Mouse (Mus musculus) hindbrain, embryonic 16.5 days (tissue): Measurements from ENCODE around the gene Myrfl. TPM values are rescaled to one million over a fixed set of nuclear protein-coding genes. Genes with fewer than 3 reads are reported as not detected.
A peak's percentile ranks its signal among the peaks of the same experiment; 100 is the strongest.

Experiments
- ATAC-seq: fragments of 200-750 bp; cut with Nextera tagmentation; 2 replicates; pipeline ENCODE4 v1.8.0; 2017; ENCODE audit warnings: moderate TSS enrichment, moderate library complexity
- H3K27ac ChIP-seq: fragments of 300-500 bp; sonication (generic); 2 replicates; pipeline ENCODE4 v1.5.1; 2014; ENCODE audit warnings: low read depth, mild to moderate bottlenecking, control low read depth, low read length, moderate library complexity
- H3K27me3 ChIP-seq: fragments of 300-500 bp; sonication (generic); replicated peaks from 2 replicates; pipeline ENCODE4 v1.6.1; 2014; ENCODE audit warnings: low read length; ENCODE audit not compliant: control insufficient read depth, insufficient read depth
- H3K36me3 ChIP-seq: fragments of 300-500 bp; sonication (generic); 2 replicates; pipeline ENCODE4 v1.6.1; 2014; ENCODE audit warnings: mild to moderate bottlenecking, low read length, moderate library complexity, mixed read lengths; ENCODE audit not compliant: control insufficient read depth, insufficient read depth
- H3K4me1 ChIP-seq: fragments of 300-500 bp; sonication (generic); 2 replicates; pipeline ENCODE4 v1.6.1; 2014; ENCODE audit warnings: low read depth, low read length; ENCODE audit not compliant: control insufficient read depth, insufficient read depth
- H3K4me2 ChIP-seq: fragments of 300-500 bp; sonication (generic); 2 replicates; pipeline ENCODE4 v1.6.1; 2014; ENCODE audit warnings: mild to moderate bottlenecking, low read length, control low read depth, moderate library complexity
- H3K4me3 ChIP-seq: fragments of 300-500 bp; sonication (generic); 2 replicates; pipeline ENCODE4 v1.5.1; 2014; ENCODE audit warnings: mild to moderate bottlenecking, low read length, control low read depth, moderate library complexity
- H3K9ac ChIP-seq: fragments of 300-500 bp; sonication (generic); 2 replicates; pipeline ENCODE4 v1.6.1; 2014; ENCODE audit warnings: low read depth, mild to moderate bottlenecking, control low read depth, low read length, moderate library complexity
- H3K9me3 ChIP-seq: fragments of 300-500 bp; sonication (generic); 2 replicates; pipeline ENCODE4 v1.6.1; 2014; ENCODE audit warnings: mild to moderate bottlenecking, low read length, moderate library complexity; ENCODE audit not compliant: control insufficient read depth
- WGBS: fragments of 180-500 bp; shearing (Covaris S2); extraction: QIAGEN DNeasy Blood & Tissue Kit; methylation state at CpG from one replicate; pipeline ENCODE4 v1.1.7; 2014; 5-methylcytosine and 5-hydroxymethylcytosine counted together
- polyA plus RNA-seq: library from polyadenylated mRNA; unstranded; fragments of >200 nt; fragmentation: Nextera tagmentation; extraction: Ambion mirVana; gene quantifications from 2 replicates; pipeline ENCODE4 v1.2.1, GENCODE M21; 2015

Gene Myrfl
- polyA plus RNA-seq, 1 experiment from 2014 or later: 0.15 TPM

DNA sequence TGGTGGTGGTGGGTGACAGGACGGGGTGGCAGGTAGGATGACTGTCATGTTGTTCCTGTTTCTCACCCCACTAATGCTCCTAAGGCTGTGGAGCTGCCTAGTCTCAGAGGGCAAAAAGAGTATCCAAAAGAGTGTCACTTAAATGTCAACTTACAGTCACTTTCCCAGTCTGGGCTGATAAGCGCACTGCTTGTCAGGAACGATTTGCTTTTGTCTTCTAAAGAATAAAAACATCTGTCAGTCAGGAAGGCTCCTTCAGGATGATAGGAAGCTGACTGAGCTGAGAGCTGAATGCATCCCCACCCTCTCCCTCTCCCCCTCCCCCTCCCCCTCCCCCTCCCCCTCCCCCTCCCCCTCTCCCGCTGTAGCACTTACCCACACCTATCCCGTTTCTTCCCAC lies 113.7 kb downstream of the Myrfl start:
- ATAC-seq: no peak
- H3K9me3 ChIP-seq: no peaks in the 10 kb centered on the region
- no peak overlapping the region for H3K4me2 ChIP-seq
- no peak overlapping the region for H3K4me3 ChIP-seq
- no peaks in the 10 kb centered on the region for H3K4me1 ChIP-seq
- H3K27ac ChIP-seq: no peak overlapping the region
- no peak overlapping the region for H3K9ac ChIP-seq
- H3K36me3 ChIP-seq: no peaks in the 10 kb centered on the region
- WGBS: 73% methylated on average over 3 of the region's 5 CpGs
- H3K27me3 ChIP-seq: no peaks in the 10 kb centered on the region

DNA sequence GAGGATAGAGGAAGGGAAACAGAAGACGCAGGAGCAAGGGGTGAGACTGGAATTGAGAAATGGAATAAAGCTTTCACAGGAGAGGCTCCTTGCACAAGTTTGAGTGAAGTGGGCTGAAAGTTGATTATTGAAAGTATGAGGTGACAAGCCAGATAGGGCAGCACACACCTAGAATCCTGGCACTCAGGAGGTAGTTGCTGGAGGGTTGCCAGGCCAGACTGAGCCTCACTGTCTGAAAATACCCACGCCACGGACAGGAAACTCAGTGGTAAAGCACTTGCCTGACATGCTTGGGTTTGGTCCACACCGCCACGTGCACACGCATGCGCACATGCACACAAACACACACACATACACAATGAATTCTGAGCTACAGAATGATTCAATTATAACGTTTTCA lies 118.8 kb downstream of the Myrfl start:
- H3K4me1 ChIP-seq: peaks cover 7% of the 10 kb centered on the region
- ATAC-seq: no peak
- no peaks in the 10 kb centered on the region for H3K9me3 ChIP-seq
- H3K4me3 ChIP-seq: no peak overlapping the region
- WGBS: 88% methylated on average over 8 of the region's 8 CpGs
- no peaks in the 10 kb centered on the region for H3K27me3 ChIP-seq
- no peak overlapping the region for H3K9ac ChIP-seq
- H3K4me2 ChIP-seq: no peak overlapping the region
- no peak overlapping the region for H3K27ac ChIP-seq
- no peaks in the 10 kb centered on the region for H3K36me3 ChIP-seq

DNA sequence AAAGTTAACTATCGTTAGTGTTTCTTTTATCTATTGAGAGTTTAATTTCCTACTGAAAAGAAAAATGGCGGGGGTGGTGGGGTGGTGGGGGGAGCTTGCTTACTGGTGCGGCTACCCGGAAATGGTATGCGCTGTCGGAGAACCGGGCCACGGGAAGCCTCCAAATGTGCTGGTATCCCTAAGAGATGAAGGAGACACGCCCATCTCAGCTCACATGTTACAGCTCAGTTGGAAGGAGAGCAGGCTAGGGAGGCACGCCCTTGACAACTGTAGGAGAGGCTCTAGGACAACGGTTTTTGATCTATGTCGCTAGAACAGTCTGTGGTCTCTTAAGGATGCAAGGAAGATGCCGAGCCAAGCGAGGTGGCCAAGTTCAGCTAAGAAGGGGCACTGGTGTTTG lies 119.9 kb downstream of the Myrfl start:
- no peak for ATAC-seq
- Histone ChIP-seq H3K9ac (no peak overlapping the region), H3K27me3 (no peaks in the 10 kb centered on the region), H3K4me1 (peaks cover 7% of the 10 kb centered on the region), H3K27ac (no peak overlapping the region), H3K36me3 (no peaks in the 10 kb centered on the region), H3K4me2 (no peak overlapping the region), H3K9me3 (no peaks in the 10 kb centered on the region), H3K4me3 (no peak overlapping the region)
- 82% methylated on average over 14 of the region's 14 CpGs for WGBS

DNA sequence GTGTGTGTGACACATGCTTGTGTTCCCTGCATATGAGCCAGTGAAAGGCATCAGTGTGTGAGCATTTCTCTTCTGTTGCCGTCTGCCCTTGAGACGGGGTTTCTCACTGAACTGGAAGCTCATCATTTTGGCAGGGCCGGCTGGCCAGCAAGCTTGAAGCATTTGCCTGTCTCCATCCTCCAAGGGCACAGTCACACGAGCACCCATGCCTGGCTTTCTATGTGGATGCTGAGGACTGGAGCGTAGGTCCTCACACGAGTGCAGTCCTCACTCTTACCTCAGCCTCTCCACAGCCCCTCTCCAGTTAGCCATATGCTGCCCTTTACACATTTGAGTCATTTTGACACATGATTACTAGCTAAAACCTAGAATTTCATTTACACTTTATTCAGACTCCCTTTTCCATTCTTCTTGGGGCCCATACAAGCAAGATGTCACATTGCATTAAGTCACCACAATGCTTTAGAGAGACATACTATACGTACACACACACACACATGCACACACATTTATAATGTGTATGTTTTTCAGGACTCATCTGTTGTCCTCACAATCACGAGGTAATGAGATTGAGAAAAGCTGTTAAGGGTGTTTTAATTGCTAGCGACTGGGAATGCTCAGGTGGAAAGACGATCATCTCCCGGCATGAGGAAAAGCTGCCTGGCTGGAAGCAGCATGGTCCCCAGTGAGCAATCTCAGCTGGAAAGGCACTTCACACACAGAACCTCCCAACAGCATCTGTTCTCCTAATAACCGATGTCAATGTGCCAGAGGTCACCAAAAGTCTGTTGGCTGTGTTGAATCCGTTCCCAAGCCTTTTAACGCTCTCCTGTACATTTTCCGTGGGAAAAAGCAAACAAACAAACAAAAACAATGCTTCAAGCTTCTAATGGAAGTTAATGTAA lies 122.6 kb downstream of the Myrfl start:
- 37% methylated on average over 15 of the region's 15 CpGs for WGBS
- Histone ChIP-seq H3K27ac (no peak overlapping the region; the same call in 1 of the 2 replicates), H3K4me1 (peaks cover 7% of the 10 kb centered on the region), H3K4me3 (no peak overlapping the region), H3K4me2 (no peak overlapping the region), H3K9ac (no peak overlapping the region), H3K9me3 (no peaks in the 10 kb centered on the region), H3K36me3 (no peaks in the 10 kb centered on the region), H3K27me3 (no peaks in the 10 kb centered on the region)
- peak; percentile 67 for ATAC-seq

DNA sequence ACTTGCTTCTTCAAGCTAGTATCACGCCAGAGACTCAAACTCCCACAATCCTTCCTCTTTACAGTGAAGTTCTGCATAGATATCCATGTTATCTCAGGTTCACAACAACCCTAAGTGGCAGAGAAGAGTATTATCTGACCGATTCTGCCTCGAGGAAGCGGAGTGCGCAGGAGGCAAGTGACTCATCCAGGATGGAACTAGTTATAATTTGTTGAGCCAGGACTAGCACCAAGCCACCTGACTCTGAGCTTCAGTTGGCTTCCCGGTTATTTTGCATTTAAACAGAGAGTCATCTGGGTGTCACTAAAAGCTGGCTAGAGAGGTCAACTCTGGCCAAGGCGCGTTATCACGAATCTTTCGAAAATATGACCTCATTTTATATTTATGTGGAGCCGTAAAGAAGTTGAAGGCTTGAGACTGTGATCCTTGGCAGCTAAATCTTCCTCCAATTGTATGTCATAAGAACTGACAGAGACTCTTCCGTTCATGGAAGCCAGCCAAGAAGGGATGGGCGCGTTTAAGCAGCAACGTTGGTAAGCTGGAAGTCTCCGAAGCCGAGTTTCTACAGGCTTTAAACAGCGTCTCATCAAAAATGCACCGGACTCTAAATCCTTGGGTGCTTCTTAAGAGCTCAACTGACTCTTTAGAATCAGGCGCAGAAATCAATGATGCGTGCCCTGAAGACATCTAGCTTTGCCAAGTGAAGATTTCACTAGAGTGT lies 125.3 kb downstream of the Myrfl start:
- Histone ChIP-seq H3K36me3 (no peaks in the 10 kb centered on the region), H3K4me3 (no peak overlapping the region), H3K9ac (no peak overlapping the region), H3K9me3 (no peaks in the 10 kb centered on the region), H3K4me1 (peaks cover 7% of the 10 kb centered on the region), H3K27ac (no peak overlapping the region), H3K4me2 (no peak overlapping the region), H3K27me3 (no peaks in the 10 kb centered on the region)
- WGBS: 80% methylated on average over 21 of the region's 21 CpGs
- ATAC-seq: no peak

DNA sequence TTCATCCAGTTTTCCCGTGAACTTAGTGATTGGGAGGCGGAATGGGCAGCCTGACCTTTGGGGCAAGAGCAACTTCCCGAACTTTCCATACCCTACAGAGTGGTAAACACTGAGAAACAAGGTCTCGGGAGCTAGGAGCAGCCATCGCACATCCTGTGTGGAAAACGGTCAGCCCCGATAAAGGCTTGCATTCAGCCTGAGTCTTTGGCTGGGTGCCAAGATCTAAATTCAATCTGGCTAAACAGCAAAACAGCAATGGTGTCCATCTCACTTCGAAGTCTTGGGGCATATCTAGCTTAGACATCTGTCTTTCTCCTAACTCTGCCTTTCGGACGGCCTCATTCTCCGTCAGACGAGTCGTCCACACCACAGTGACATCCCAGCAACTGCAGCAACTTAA lies 128.1 kb downstream of the Myrfl start:
- H3K9me3 ChIP-seq: no peaks in the 10 kb centered on the region
- peak; percentile 64 for ATAC-seq
- no peak overlapping the region for H3K4me3 ChIP-seq
- no peaks in the 10 kb centered on the region for H3K36me3 ChIP-seq
- H3K9ac ChIP-seq: no peak overlapping the region
- no peaks in the 10 kb centered on the region for H3K4me1 ChIP-seq
- WGBS: 50% methylated on average over 13 of the region's 13 CpGs
- no peak overlapping the region for H3K27ac ChIP-seq
- no peaks in the 10 kb centered on the region for H3K27me3 ChIP-seq
- H3K4me2 ChIP-seq: no peak overlapping the region

DNA sequence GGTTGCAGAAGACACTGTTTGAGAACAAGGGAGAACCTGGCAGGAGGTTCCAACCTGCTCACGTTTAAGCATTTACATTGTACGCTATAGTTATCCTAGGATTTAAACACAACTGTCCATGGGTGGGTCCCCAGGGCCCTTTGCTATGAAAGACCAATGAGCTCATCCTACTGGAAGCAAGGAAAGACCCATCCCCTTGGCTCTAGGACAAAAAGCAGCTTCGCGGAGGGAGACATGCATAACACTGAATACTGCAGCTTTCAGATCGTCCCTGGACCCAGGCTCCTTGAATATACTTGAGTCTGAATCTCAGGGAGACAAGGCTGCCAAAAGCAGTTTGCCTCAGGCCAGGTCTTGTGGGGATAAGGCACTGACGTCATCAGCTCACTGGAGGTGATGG lies 130.2 kb downstream of the Myrfl start:
- Histone ChIP-seq H3K4me1 (no peaks in the 10 kb centered on the region), H3K9ac (no peak overlapping the region), H3K4me3 (no peak overlapping the region), H3K27ac (no peak overlapping the region), H3K36me3 (no peaks in the 10 kb centered on the region), H3K4me2 (no peak overlapping the region), H3K9me3 (no peaks in the 10 kb centered on the region), H3K27me3 (no peaks in the 10 kb centered on the region)
- 77% methylated on average over 6 of the region's 6 CpGs for WGBS
- ATAC-seq: no peak

DNA sequence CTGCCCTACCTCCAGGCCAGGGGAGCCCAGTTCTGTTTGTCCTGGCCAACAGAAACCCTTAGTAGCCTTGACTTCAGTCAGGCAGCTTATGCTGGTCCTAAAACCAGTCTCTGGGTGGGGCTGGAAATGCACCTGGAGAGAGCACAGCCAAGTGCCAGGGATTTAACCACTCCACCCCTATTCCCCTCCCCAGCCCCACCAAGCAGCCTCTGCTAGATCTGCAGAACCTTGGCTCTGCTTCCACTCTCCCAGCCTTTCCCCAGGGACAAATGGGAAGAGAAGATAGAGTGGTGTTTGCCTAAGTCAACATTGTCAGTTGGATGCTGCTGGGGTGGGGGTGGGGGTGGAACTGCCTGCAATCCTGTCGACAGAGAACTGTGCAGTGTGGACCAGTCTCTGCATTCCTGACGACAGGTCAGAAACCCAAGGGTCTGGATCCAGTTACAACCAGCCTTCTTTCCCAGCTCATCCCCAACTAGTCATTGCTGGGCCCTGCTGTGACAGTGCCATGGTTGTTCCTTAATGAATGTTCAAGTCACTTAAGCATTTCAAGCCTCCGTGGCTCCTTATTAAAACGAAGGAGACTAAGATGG lies 135.1 kb downstream of the Myrfl start:
- Histone ChIP-seq H3K27ac (no peak overlapping the region), H3K36me3 (no peaks in the 10 kb centered on the region), H3K9ac (no peak overlapping the region), H3K9me3 (no peaks in the 10 kb centered on the region), H3K4me2 (no peak overlapping the region), H3K4me1 (no peaks in the 10 kb centered on the region), H3K27me3 (no peaks in the 10 kb centered on the region), H3K4me3 (no peak overlapping the region)
- WGBS: 68% methylated on average over 4 of the region's 4 CpGs
- peak; percentile 30; the same call in 1 of the 2 replicates for ATAC-seq

DNA sequence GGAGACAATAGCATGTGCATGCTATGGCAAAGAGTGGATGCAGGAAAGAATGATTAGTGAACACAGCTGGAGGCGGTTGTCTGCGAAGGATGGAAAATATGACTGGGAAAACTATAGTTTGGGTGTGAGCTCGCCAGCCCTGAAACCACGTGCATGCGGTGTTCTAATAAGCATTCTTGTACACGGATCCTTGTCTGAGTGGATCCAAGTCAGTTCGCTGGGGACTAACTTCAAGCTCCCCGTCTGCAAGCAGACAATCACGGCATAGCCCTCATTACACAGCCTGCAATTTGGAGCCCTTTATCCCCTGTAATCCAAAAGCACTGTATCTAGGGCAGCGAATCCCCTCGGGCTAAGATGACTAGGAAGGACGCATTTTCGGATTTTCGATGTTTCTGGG lies 136.2 kb downstream of the Myrfl start:
- Histone ChIP-seq H3K27ac (no peak overlapping the region), H3K4me1 (no peaks in the 10 kb centered on the region; the same call in 1 of the 2 replicates), H3K27me3 (no peaks in the 10 kb centered on the region), H3K4me2 (peak overlapping the region; percentile 3), H3K4me3 (no peak overlapping the region), H3K36me3 (no peaks in the 10 kb centered on the region), H3K9ac (no peak overlapping the region), H3K9me3 (no peaks in the 10 kb centered on the region)
- ATAC-seq: peak; percentile 50
- 71% methylated on average over 14 of the region's 14 CpGs for WGBS
